In the genomic region with DNA sequence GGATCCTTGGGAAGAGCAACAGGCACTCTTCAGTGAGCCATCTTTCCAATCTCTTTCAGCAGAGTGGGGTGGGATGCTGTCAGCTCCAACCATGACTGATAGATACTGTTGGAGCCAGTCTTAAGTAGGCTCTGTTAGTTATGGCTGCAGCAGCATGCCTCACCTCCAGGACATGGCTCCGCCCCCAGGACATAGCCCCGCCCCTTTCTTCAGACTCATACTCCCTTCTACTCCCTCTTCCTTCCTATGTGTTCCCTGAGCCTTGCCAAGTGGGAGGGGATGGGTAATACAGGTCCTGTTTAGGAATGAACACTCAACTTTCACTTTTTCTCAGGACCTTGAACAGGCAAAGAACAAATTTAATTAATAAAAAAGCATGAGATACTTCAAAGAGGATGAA, we compare ENCODE assay signal across 18 mouse cellular contexts.
DNase-seq lines count a peak whose midpoint lies in the region.
"Had no signal": no experiment of that assay in that cellular context is flagged by ENCODE, and none has a peak within 500 bp of the region (broad histone marks: within the 10 kb centered on the region; RNA-seq: fewer than 3 reads in every experiment).

No protein-coding gene starts in this region.

- no peaks in the 10 kb centered on the region for H3K9me3 ChIP-seq in heart, embryonic 10.5 days
- H3K9me3 ChIP-seq: heart, embryonic 15.5 days; hindbrain, embryonic 13.5 days had no signal

- peak; percentile 57 for DNase-seq in heart, embryonic 10.5 days (ENCODE audit: low spot score)
- no peak for DNase-seq in heart, adult 9 months (ENCODE audit: low spot score in 2 of 2)
- peak; percentile 36 to 39 for DNase-seq in kidney, postnatal 4 days
- no peak for DNase-seq in kidney, postnatal 14 days
- peak; percentile 30 for DNase-seq in ES-CJ7 (ENCODE audit: low read depth, low spot score)
- DNase-seq in R1 (ENCODE audit: low read depth, low spot score): peak; percentile 65
- no peak for DNase-seq in layer of hippocampus, postnatal 36 days
- DNase-seq: adrenal gland, postnatal 14 days; cerebellum, adult 11-12 months; cerebellum, adult 9-10 months; cerebellum, postnatal 25 days; gastrocnemius, postnatal 14 days; heart, postnatal 14 days had no signal

- H3K27me3 ChIP-seq in heart, embryonic 10.5 days (ENCODE audit: insufficient read depth, poor library complexity, severe bottlenecking): no peaks in the 10 kb centered on the region; the same call in 1 of the 2 replicates
- H3K27me3 ChIP-seq: heart, embryonic 15.5 days; hindbrain, embryonic 13.5 days had no signal

- H3K4me3 ChIP-seq in heart, embryonic 10.5 days: no peak overlapping the region
- H3K4me3 ChIP-seq: embryonic facial prominence, embryonic 13.5 days; forebrain, embryonic 12.5 days; heart, embryonic 15.5 days; hindbrain, embryonic 13.5 days had no signal

- H3K36me3 ChIP-seq in heart, embryonic 10.5 days: no peaks in the 10 kb centered on the region
- H3K36me3 ChIP-seq: embryonic facial prominence, embryonic 13.5 days; forebrain, embryonic 12.5 days; heart, embryonic 15.5 days; hindbrain, embryonic 13.5 days had no signal

- H3K4me1 ChIP-seq in heart, embryonic 10.5 days: peaks cover 24% of the 10 kb centered on the region

- 52% methylated on average over 2 of the region's 2 CpGs for WGBS in heart, embryonic 10.5 days

- no peak overlapping the region for H3K27ac ChIP-seq in heart, embryonic 10.5 days
- H3K27ac ChIP-seq: embryonic facial prominence, embryonic 13.5 days; forebrain, embryonic 12.5 days; heart, embryonic 15.5 days; hindbrain, embryonic 13.5 days; hindbrain, postnatal 0 days had no signal

Comparison
In these comparisons a context has a peak if more than half of its experiments do, and no peak if none do; other contexts are left out.
1. DNase-seq: peak in heart, embryonic 10.5 days (single experiment), kidney, postnatal 4 days (2 of 2), ES-CJ7 (single experiment) and R1 (single experiment); none in heart, adult 9 months (0 of 2), kidney, postnatal 14 days (single experiment) and layer of hippocampus, postnatal 36 days (0 of 2).